Mouse (Mus musculus): Measurements from ENCODE around the gene Tmem156.

DNA sequence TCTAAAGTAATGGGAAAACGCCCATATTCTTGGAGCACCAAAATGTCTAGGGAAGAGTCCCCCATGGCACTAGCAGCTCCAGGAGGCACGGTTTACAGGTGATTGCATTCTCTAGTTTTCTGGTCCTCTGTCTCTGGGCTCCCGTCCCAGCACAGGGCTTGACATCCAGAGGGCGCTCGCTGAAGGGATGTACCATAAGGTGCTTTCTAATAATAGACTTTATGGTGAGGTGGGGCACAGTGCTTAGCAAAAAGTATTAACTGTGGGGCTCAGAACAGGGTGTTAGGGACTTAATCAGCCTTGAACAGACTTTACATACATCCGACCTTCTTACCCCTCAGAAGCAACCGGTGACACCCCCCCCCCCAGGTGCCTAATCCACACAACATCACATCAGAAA lies 17.2 kb downstream of the Tmem156 start:
- TF ChIP-seq CTCF (IDR thresholded peaks at IDR 0.05) = peak; percentile 71
- no peak for TF ChIP-seq EP300 (IDR thresholded peaks at IDR 0.05; ENCODE audit: insufficient read depth, low read depth, low read length)
